Mouse (Mus musculus): ENCODE data around the gene Serpinb11. TPM values are rescaled to one million over a fixed set of nuclear protein-coding genes. Genes with fewer than 3 reads are reported as not detected.

The Serpinb11 gene
- 0.18 and 0.31 TPM in 2 replicates for polyA plus RNA-seq (2015; fragmentation: Nextera tagmentation; extraction: Ambion mirVana)

GRCm38 (mm10) chr1:107360898-107361297 is at the start of gene Serpinb11:
Gene Serpinb11 (plus strand): TSS chr1:107361198.
- Histone ChIP-seq H3K9ac (no peak within 1 kb of the TSS), H3K4me1 (no peaks in the 10 kb centered on the region), H3K9me3 (replicated peaks) (no peaks in the 10 kb centered on the region), H3K4me3 (replicated peaks) (no peak within 1 kb of the TSS), H3K27me3 (no peaks in the 10 kb centered on the region), H3K27ac (no peak within 1 kb of the TSS), H3K4me2 (no peak within 1 kb of the TSS), H3K36me3 (no peaks in the 10 kb centered on the region)
- ATAC-seq (replicated peaks; ENCODE audit: low FRiP score) = no peak
- 50% methylated on average over 1 of the region's 1 CpGs for WGBS

GRCm38 (mm10) chr1:107345979-107346378 is 15.0 kb upstream of the Serpinb11 start:
- no peak for ATAC-seq (replicated peaks; ENCODE audit: low FRiP score)
- H3K4me3 ChIP-seq (replicated peaks) = no peak overlapping the region
- no peak overlapping the region for H3K4me2 ChIP-seq
- H3K4me1 ChIP-seq = no peaks in the 10 kb centered on the region
- H3K9me3 ChIP-seq (replicated peaks) = no peaks in the 10 kb centered on the region
- H3K27ac ChIP-seq = no peak overlapping the region
- no peaks in the 10 kb centered on the region for H3K36me3 ChIP-seq
- no peaks in the 10 kb centered on the region for H3K27me3 ChIP-seq
- H3K9ac ChIP-seq = no peak overlapping the region

GRCm38 (mm10) chr1:107346788-107347187 is 14.2 kb upstream of the Serpinb11 start:
- H3K4me2 ChIP-seq = no peak overlapping the region
- no peak overlapping the region for H3K9ac ChIP-seq
- no peak for ATAC-seq (replicated peaks; ENCODE audit: low FRiP score)
- WGBS = 92% methylated on average over 2 of the region's 2 CpGs
- H3K27me3 ChIP-seq = no peaks in the 10 kb centered on the region
- no peaks in the 10 kb centered on the region for H3K9me3 ChIP-seq (replicated peaks)
- no peaks in the 10 kb centered on the region for H3K4me1 ChIP-seq
- no peak overlapping the region for H3K4me3 ChIP-seq (replicated peaks)
- H3K36me3 ChIP-seq = no peaks in the 10 kb centered on the region
- H3K27ac ChIP-seq = no peak overlapping the region

- Histone ChIP-seq H3K4me1 (no peaks in the 10 kb centered on the region), H3K4me2 (no peak overlapping the region), H3K27me3 (no peaks in the 10 kb centered on the region), H3K36me3 (no peaks in the 10 kb centered on the region), H3K27ac (no peak overlapping the region), H3K4me3 (replicated peaks) (no peak overlapping the region), H3K9ac (no peak overlapping the region), H3K9me3 (replicated peaks) (no peaks in the 10 kb centered on the region)
- 47% methylated on average over 3 of the region's 3 CpGs for WGBS
- no peak for ATAC-seq (replicated peaks; ENCODE audit: low FRiP score)
Observed at GRCm38 (mm10) chr1:107350392-107350791, 10.6 kb upstream of the Serpinb11 start.

- WGBS = 59% methylated on average over 2 of the region's 2 CpGs
- H3K9ac ChIP-seq = no peak overlapping the region
- ATAC-seq (replicated peaks; ENCODE audit: low FRiP score) = no peak
Observed at GRCm38 (mm10) chr1:107351115-107351514, 9.9 kb upstream of the Serpinb11 start.

GRCm38 (mm10) chr1:107353046-107353445 is 8.0 kb upstream of the Serpinb11 start:
- no peak overlapping the region for H3K9ac ChIP-seq
- H3K4me1 ChIP-seq = no peaks in the 10 kb centered on the region
- H3K4me3 ChIP-seq (replicated peaks) = no peak overlapping the region
- WGBS = 38% methylated on average over 3 of the region's 3 CpGs
- no peak overlapping the region for H3K4me2 ChIP-seq
- no peaks in the 10 kb centered on the region for H3K27me3 ChIP-seq
- no peaks in the 10 kb centered on the region for H3K9me3 ChIP-seq (replicated peaks)
- no peaks in the 10 kb centered on the region for H3K36me3 ChIP-seq
- ATAC-seq (replicated peaks; ENCODE audit: low FRiP score) = no peak
- no peak overlapping the region for H3K27ac ChIP-seq

More at GRCm38 (mm10) chr1:107351115-107351514, 9.9 kb upstream of the Serpinb11 start:
- H3K4me2 ChIP-seq = no peak overlapping the region
- H3K27ac ChIP-seq = no peak overlapping the region
- no peak overlapping the region for H3K4me3 ChIP-seq (replicated peaks)
- no peaks in the 10 kb centered on the region for H3K4me1 ChIP-seq
- no peaks in the 10 kb centered on the region for H3K9me3 ChIP-seq (replicated peaks)
- no peaks in the 10 kb centered on the region for H3K36me3 ChIP-seq
- no peaks in the 10 kb centered on the region for H3K27me3 ChIP-seq

- no peaks in the 10 kb centered on the region for H3K9me3 ChIP-seq (replicated peaks)
- no peaks in the 10 kb centered on the region for H3K27me3 ChIP-seq
- H3K27ac ChIP-seq = no peak overlapping the region
- H3K9ac ChIP-seq = no peak overlapping the region
- no peaks in the 10 kb centered on the region for H3K4me1 ChIP-seq
- no peaks in the 10 kb centered on the region for H3K36me3 ChIP-seq
- no peak overlapping the region for H3K4me3 ChIP-seq (replicated peaks)
- no peak for ATAC-seq (replicated peaks; ENCODE audit: low FRiP score)
- 76% methylated on average over 7 of the region's 7 CpGs for WGBS
- no peak overlapping the region for H3K4me2 ChIP-seq
Observed at GRCm38 (mm10) chr1:107365973-107366372, 5.0 kb downstream of the Serpinb11 start.

GRCm38 (mm10) chr1:107368944-107369343 is 7.9 kb downstream of the Serpinb11 start:
- H3K9ac ChIP-seq = no peak overlapping the region
- no peaks in the 10 kb centered on the region for H3K27me3 ChIP-seq
- H3K9me3 ChIP-seq (replicated peaks) = no peaks in the 10 kb centered on the region
- no peaks in the 10 kb centered on the region for H3K36me3 ChIP-seq
- no peak overlapping the region for H3K27ac ChIP-seq
- no peak overlapping the region for H3K4me2 ChIP-seq
- no peaks in the 10 kb centered on the region for H3K4me1 ChIP-seq
- WGBS = 63% methylated on average over 2 of the region's 2 CpGs
- H3K4me3 ChIP-seq (replicated peaks) = no peak overlapping the region
- ATAC-seq (replicated peaks; ENCODE audit: low FRiP score) = no peak

GRCm38 (mm10) chr1:107376952-107377351 is 16.0 kb downstream of the Serpinb11 start:
- no peak overlapping the region for H3K4me2 ChIP-seq
- H3K4me1 ChIP-seq = no peaks in the 10 kb centered on the region
- 53% methylated on average over 4 of the region's 4 CpGs for WGBS
- no peak overlapping the region for H3K4me3 ChIP-seq (replicated peaks)
- ATAC-seq (replicated peaks; ENCODE audit: low FRiP score) = no peak
- no peaks in the 10 kb centered on the region for H3K9me3 ChIP-seq (replicated peaks)
- H3K27ac ChIP-seq = no peak overlapping the region
- no peaks in the 10 kb centered on the region for H3K36me3 ChIP-seq
- H3K27me3 ChIP-seq = no peaks in the 10 kb centered on the region
- no peak overlapping the region for H3K9ac ChIP-seq

GRCm38 (mm10) chr1:107378368-107378767 is 17.4 kb downstream of the Serpinb11 start:
- ATAC-seq (replicated peaks; ENCODE audit: low FRiP score) = no peak
- Histone ChIP-seq H3K4me1 (no peaks in the 10 kb centered on the region), H3K9me3 (replicated peaks) (no peaks in the 10 kb centered on the region), H3K27me3 (no peaks in the 10 kb centered on the region), H3K4me2 (no peak overlapping the region), H3K4me3 (replicated peaks) (no peak overlapping the region), H3K27ac (no peak overlapping the region), H3K9ac (no peak overlapping the region), H3K36me3 (no peaks in the 10 kb centered on the region)

GRCm38 (mm10) chr1:107381491-107381890 is 20.5 kb downstream of the Serpinb11 start:
- H3K4me2 ChIP-seq = no peak overlapping the region
- no peak for ATAC-seq (replicated peaks; ENCODE audit: low FRiP score)
- no peaks in the 10 kb centered on the region for H3K4me1 ChIP-seq
- H3K27ac ChIP-seq = no peak overlapping the region
- no peaks in the 10 kb centered on the region for H3K27me3 ChIP-seq
- no peak overlapping the region for H3K4me3 ChIP-seq (replicated peaks)
- no peaks in the 10 kb centered on the region for H3K9me3 ChIP-seq (replicated peaks)
- H3K9ac ChIP-seq = no peak overlapping the region
- H3K36me3 ChIP-seq = no peaks in the 10 kb centered on the region

- H3K36me3 ChIP-seq = no peaks in the 10 kb centered on the region
- no peak for ATAC-seq (replicated peaks; ENCODE audit: low FRiP score)
- no peak overlapping the region for H3K9ac ChIP-seq
- no peak overlapping the region for H3K4me2 ChIP-seq
- H3K4me1 ChIP-seq = no peaks in the 10 kb centered on the region
- no peaks in the 10 kb centered on the region for H3K9me3 ChIP-seq (replicated peaks)
- no peak overlapping the region for H3K4me3 ChIP-seq (replicated peaks)
- no peak overlapping the region for H3K27ac ChIP-seq
- H3K27me3 ChIP-seq = no peaks in the 10 kb centered on the region
- WGBS = 91% methylated on average over 1 of the region's 1 CpGs
Observed at GRCm38 (mm10) chr1:107382404-107382803, 21.4 kb downstream of the Serpinb11 start.

GRCm38 (mm10) chr1:107384532-107384931 is 23.5 kb downstream of the Serpinb11 start:
- Histone ChIP-seq H3K4me2 (no peak overlapping the region), H3K4me1 (no peaks in the 10 kb centered on the region), H3K9ac (no peak overlapping the region), H3K9me3 (replicated peaks) (no peaks in the 10 kb centered on the region), H3K4me3 (replicated peaks) (no peak overlapping the region), H3K27me3 (no peaks in the 10 kb centered on the region), H3K27ac (no peak overlapping the region), H3K36me3 (no peaks in the 10 kb centered on the region)
- 93% methylated on average over 9 of the region's 9 CpGs for WGBS
- ATAC-seq (replicated peaks; ENCODE audit: low FRiP score) = 0 out of 2 replicates have a peak, but pooled peaks have one; percentile 36
